Mouse (Mus musculus) effector memory CD4-positive, alpha-beta T cell, adult 7 months (primary cell): ENCODE data around the gene Tapbp. TPM values are rescaled to one million over a fixed set of nuclear protein-coding genes. Genes with fewer than 3 reads are reported as not detected.

Experiments
- polyA plus RNA-seq: library from polyadenylated mRNA; unstranded; fragments of 100-300 nt; shearing (Covaris generic); gene quantifications from one replicate; pipeline ENCODE4 v1.2.1, GENCODE M21; 2017

Gene Tapbp
- polyA plus RNA-seq = 361 TPM

GRCm38 (mm10) chr17:33915671-33916250, at the start of gene Tapbp, which contains the start of gene Zbtb22:
Gene Tapbp, plus strand, starts transcription at chr17:33915899.
Gene Zbtb22, plus strand, starts transcription at chr17:33915904.

GRCm38 (mm10) chr17:33873537-33873936, 42.2 kb upstream of the Tapbp start, which contains the start of gene Gm7029:
Gene Gm7029, plus strand, starts transcription at chr17:33873837.

GRCm38 (mm10) chr17:33890533-33891059, 25.1 kb upstream of the Tapbp start, which contains the start of gene Kifc1:
Gene Kifc1, minus strand, starts transcription at chr17:33890661.

GRCm38 (mm10) chr17:33904835-33905234, 10.9 kb upstream of the Tapbp start, which contains the start of gene Platr17:
Gene Platr17, plus strand, starts transcription at chr17:33905135.

GRCm38 (mm10) chr17:33909077-33909868, 6.4 kb upstream of the Tapbp start, which contains the start of gene Daxx:
Gene Daxx, plus strand, starts transcription at chr17:33909414.

GRCm38 (mm10) chr17:33929371-33930279, 13.9 kb downstream of the Tapbp start, which contains the start of gene Rgl2:
Gene Rgl2, plus strand, starts transcription at chr17:33929543.

GRCm38 (mm10) chr17:33940206-33940805, 24.6 kb downstream of the Tapbp start, which contains the start of the genes Pfdn6 and Wdr46:
Gene Pfdn6, minus strand, starts transcription at chr17:33940343.
Gene Wdr46, plus strand, starts transcription at chr17:33940660.

GRCm38 (mm10) chr17:33951021-33951946, 35.6 kb downstream of the Tapbp start, which contains the start of gene B3galt4:
Gene B3galt4, minus strand, starts transcription at chr17:33951488.

GRCm38 (mm10) chr17:33955555-33956214, 40.0 kb downstream of the Tapbp start, which contains the start of the genes Vps52 and Rps18:
Gene Vps52, plus strand, starts transcription at chr17:33955812.
Gene Rps18, minus strand, starts transcription at chr17:33956001.

Other genes with a start within 250 kb of the Tapbp start
- 324 TPM for gene Hnrnpm, start 229.0 kb upstream of the Tapbp start, polyA plus RNA-seq
- gene March2, start 197.2 kb upstream of the Tapbp start, polyA plus RNA-seq = 96.9 TPM
- 316 TPM for gene Rab11b, start 155.4 kb upstream of the Tapbp start, polyA plus RNA-seq
- 1.1 TPM for gene Angptl4, start 134.1 kb upstream of the Tapbp start, polyA plus RNA-seq
- gene Kank3, start 105.4 kb upstream of the Tapbp start, polyA plus RNA-seq = 4.4 TPM
- gene Rps28, start 91.3 kb upstream of the Tapbp start, polyA plus RNA-seq = 951 TPM
- 204 TPM for gene Ndufa7, start 91.3 kb upstream of the Tapbp start, polyA plus RNA-seq
- 15.4 TPM for gene Cd320, start 72.8 kb upstream of the Tapbp start, polyA plus RNA-seq
- gene Gm7029, start 42.1 kb upstream of the Tapbp start, polyA plus RNA-seq = not detected
- gene Kifc1, start 25.2 kb upstream of the Tapbp start, polyA plus RNA-seq = not detected
- 1.1 TPM for gene Platr17, start 10.8 kb upstream of the Tapbp start, polyA plus RNA-seq
- gene Daxx, start 6.5 kb upstream of the Tapbp start, polyA plus RNA-seq = 50.2 TPM
- 17.3 TPM for gene Zbtb22, start within 50 bp of the Tapbp start, polyA plus RNA-seq
- 79.3 TPM for gene Rgl2, start 13.6 kb downstream of the Tapbp start, polyA plus RNA-seq
- 83.9 TPM for gene Pfdn6, start 24.4 kb downstream of the Tapbp start, polyA plus RNA-seq
- 39.0 TPM for gene Wdr46, start 24.8 kb downstream of the Tapbp start, polyA plus RNA-seq
- gene B3galt4, start 35.6 kb downstream of the Tapbp start, polyA plus RNA-seq = 8.6 TPM
- gene Vps52, start 39.9 kb downstream of the Tapbp start, polyA plus RNA-seq = 38.1 TPM
- gene Rps18, start 40.1 kb downstream of the Tapbp start, polyA plus RNA-seq = 2,394 TPM
- gene H2-K1, start 84.4 kb downstream of the Tapbp start, polyA plus RNA-seq = 13,530 TPM
- 26.1 TPM for gene Ring1, start 108.8 kb downstream of the Tapbp start, polyA plus RNA-seq
- gene H2-Ke6, start 112.2 kb downstream of the Tapbp start, polyA plus RNA-seq = 225 TPM
- gene Slc39a7, start 115.8 kb downstream of the Tapbp start, polyA plus RNA-seq = 137 TPM
- gene Rxrb, start 115.9 kb downstream of the Tapbp start, polyA plus RNA-seq = 78.8 TPM
- gene Col11a2, start 123.5 kb downstream of the Tapbp start, polyA plus RNA-seq = 0.27 TPM
- 1.2 TPM for gene H2-Oa, start 176.4 kb downstream of the Tapbp start, polyA plus RNA-seq
- 12.1 TPM for gene H2-DMa, start 203.6 kb downstream of the Tapbp start, polyA plus RNA-seq
- 260 TPM for gene Brd2, start 206.7 kb downstream of the Tapbp start, polyA plus RNA-seq
- 0.28 TPM for gene H2-DMb2, start 227.4 kb downstream of the Tapbp start, polyA plus RNA-seq
- 1.0 TPM for gene H2-DMb1, start 237.2 kb downstream of the Tapbp start, polyA plus RNA-seq